Mouse (Mus musculus) midbrain, embryonic 12.5 days (tissue): ENCODE data around the gene Mrpl53. TPM values are rescaled to one million over a fixed set of nuclear protein-coding genes. Genes with fewer than 3 reads are reported as not detected.
"Not testable (repeated sequence)": the region's sequence is repeated elsewhere in the genome, so short reads cannot be mapped to it uniquely, and the experiment has no call there.

Source experiments
- ATAC-seq: fragments of 200-750 bp; cut with Nextera tagmentation; 2 replicates; pipeline ENCODE4 v1.8.0; 2017; ENCODE audit warnings: low read depth, moderate TSS enrichment, moderate library complexity; ENCODE audit not compliant: low FRiP score
- H3K27ac ChIP-seq: fragments of 300-500 bp; sonication (generic); replicated peaks from 2 replicates; pipeline ENCODE4 v1.5.1; 2016; ENCODE audit warnings: mild to moderate bottlenecking
- H3K27me3 ChIP-seq: fragments of 300-500 bp; sonication (generic); 2 replicates; pipeline ENCODE4 v1.6.1; 2016; ENCODE audit warnings: mild to moderate bottlenecking
- H3K36me3 ChIP-seq: fragments of 300-500 bp; sonication (generic); 2 replicates; pipeline ENCODE4 v1.6.1; 2016
- H3K4me1 ChIP-seq: fragments of 300-500 bp; sonication (generic); 2 replicates; pipeline ENCODE4 v1.6.1; 2016
- H3K4me2 ChIP-seq: fragments of 300-500 bp; sonication (generic); replicated peaks from 2 replicates; pipeline ENCODE4 v1.6.1; 2016; ENCODE audit warnings: mild to moderate bottlenecking, moderate library complexity
- H3K4me3 ChIP-seq: fragments of 300-500 bp; sonication (generic); 2 replicates; pipeline ENCODE4 v1.5.1; 2016; ENCODE audit warnings: mild to moderate bottlenecking
- H3K9ac ChIP-seq: fragments of 300-500 bp; sonication (generic); replicated peaks from 2 replicates; pipeline ENCODE4 v1.6.1; 2016; ENCODE audit warnings: mild to moderate bottlenecking, moderate library complexity
- H3K9me3 ChIP-seq: fragments of 300-500 bp; sonication (generic); 2 replicates; pipeline ENCODE4 v1.6.1; 2016; ENCODE audit warnings: mild to moderate bottlenecking
- WGBS: fragments of 180-500 bp; shearing (Covaris S2); methylation state at CpG from one replicate; pipeline ENCODE4 v1.1.7; 2016; 5-methylcytosine and 5-hydroxymethylcytosine counted together
- polyA plus RNA-seq: library from polyadenylated mRNA; unstranded; fragments of >200 nt; fragmentation: Nextera tagmentation; extraction: Ambion mirVana; gene quantifications from 2 replicates; pipeline ENCODE4 v1.2.1, GENCODE M21; 2016

Gene Mrpl53
- polyA plus RNA-seq, 1 experiment from 2014 or later: 122 TPM

DNA sequence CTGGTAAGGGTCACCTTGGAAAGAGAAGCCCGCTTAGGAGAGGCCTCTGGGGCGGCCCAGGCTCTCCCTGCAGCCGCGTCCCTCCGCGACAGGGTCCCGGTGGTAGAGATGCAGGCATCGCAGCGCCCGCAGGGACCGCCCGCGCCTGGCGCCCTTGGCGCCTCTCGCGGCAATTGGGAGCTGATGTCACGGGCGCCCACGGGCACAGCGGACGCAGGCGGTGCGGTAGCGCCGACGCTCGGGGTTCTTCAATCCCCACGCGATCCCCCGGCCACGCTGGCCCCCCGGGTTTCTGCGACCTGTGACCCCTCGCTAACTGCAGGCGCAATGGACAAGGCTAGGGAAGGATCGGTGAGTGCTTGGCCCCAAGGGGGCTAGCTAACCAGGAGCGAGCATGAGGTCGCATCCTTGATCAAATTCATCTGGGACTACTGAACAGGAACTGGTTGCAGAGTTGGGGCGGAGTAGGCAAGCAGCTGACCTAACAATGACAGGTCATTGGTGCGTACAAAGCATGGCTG, 33.4 kb downstream of the Mrpl53 start:
- Histone ChIP-seq H3K4me1 (peaks cover 33% of the 10 kb centered on the region), H3K27ac (no peak overlapping the region), H3K36me3 (peaks cover under 1% of the 10 kb centered on the region; the same call in 1 of the 2 replicates), H3K4me2 (peak overlapping the region; percentile 63), H3K9me3 (no peaks in the 10 kb centered on the region), H3K27me3 (peaks cover 23% of the 10 kb centered on the region), H3K4me3 (peak overlapping the region; percentile 37), H3K9ac (peak overlapping the region; percentile 70)
- no peak for ATAC-seq
- 2% methylated on average over 39 of the region's 41 CpGs for WGBS

DNA sequence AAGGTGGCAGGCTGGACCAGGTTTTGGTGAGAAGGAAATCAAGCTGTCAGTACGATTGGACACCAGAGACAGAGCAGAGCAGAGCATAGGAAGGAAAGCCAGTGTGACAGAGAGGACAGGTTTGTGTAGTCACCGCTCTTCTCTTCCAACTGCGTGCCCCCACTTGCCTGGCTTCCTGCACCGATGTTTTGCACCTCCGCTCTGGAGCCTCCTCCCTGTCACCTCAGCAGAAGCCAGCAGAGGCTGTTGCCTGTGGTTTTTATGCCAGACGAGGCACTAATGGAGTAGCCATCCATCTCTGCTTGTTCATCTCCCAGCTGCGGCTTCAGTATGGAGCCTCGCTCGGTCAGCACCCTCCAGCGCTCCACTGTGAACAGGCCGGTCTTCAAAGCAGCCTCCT, 34.0 kb downstream of the Mrpl53 start:
- no peak for ATAC-seq
- Histone ChIP-seq H3K4me3 (no peak overlapping the region), H3K4me2 (peak overlapping the region; percentile 63; the same call in 1 of the 2 replicates), H3K9me3 (no peaks in the 10 kb centered on the region), H3K27me3 (peaks cover 23% of the 10 kb centered on the region), H3K36me3 (peaks cover 6% of the 10 kb centered on the region; the same call in 1 of the 2 replicates), H3K9ac (peak overlapping the region; percentile 70; the same call in 1 of the 2 replicates), H3K4me1 (peaks cover 27% of the 10 kb centered on the region), H3K27ac (no peak overlapping the region)
- WGBS: 40% methylated on average over 11 of the region's 11 CpGs

DNA sequence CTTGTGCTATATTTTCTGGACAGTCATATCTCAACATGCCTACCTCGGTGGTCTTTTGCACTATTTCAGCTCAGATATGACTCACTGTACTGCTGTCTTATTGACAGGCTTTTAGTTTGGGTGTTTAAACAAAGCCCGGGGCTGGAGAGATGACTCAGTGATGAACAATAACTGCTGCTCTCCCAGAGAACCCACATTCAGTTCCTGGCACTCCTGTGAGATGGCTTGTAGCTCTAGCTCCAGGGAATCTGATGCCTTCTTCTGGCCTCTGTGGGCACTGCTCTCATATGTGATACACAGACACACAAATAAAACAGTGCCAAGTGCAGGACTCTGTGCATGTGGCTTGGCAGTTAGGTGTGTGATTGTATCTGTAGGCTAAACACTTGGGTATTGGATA, 36.4 kb downstream of the Mrpl53 start:
- Histone ChIP-seq H3K4me1 (peaks cover 12% of the 10 kb centered on the region), H3K9ac (no peak overlapping the region), H3K4me2 (no peak overlapping the region), H3K9me3 (no peaks in the 10 kb centered on the region), H3K36me3 (peaks cover 27% of the 10 kb centered on the region), H3K27ac (no peak overlapping the region), H3K4me3 (no peak overlapping the region), H3K27me3 (peaks cover 23% of the 10 kb centered on the region)
- WGBS: 90% methylated on average over 2 of the region's 2 CpGs
- no peak for ATAC-seq

DNA sequence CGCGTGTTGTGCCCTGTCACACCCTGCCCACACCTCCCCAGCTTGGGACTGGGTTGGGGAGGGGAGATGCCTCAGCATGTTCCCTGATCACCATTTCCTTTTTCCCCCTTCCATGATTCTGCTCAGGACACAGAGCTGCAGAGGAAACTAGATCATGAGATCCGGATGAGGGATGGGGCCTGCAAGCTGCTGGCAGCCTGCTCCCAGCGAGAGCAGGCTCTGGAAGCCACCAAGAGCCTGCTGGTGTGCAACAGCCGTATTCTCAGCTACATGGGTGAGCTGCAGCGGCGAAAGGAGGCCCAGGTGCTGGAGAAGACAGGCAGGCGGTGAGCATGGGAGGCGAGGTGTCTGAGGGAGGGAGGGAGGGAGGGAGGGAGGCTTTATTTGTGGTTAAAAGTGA, 37.0 kb downstream of the Mrpl53 start:
- H3K27ac ChIP-seq: no peak overlapping the region
- 73% methylated on average over 9 of the region's 9 CpGs for WGBS
- H3K4me3 ChIP-seq: no peak overlapping the region
- peaks cover 12% of the 10 kb centered on the region for H3K4me1 ChIP-seq
- no peak overlapping the region for H3K9ac ChIP-seq
- peaks cover 28% of the 10 kb centered on the region for H3K36me3 ChIP-seq
- no peak overlapping the region for H3K4me2 ChIP-seq
- peaks cover 21% of the 10 kb centered on the region for H3K27me3 ChIP-seq
- H3K9me3 ChIP-seq: no peaks in the 10 kb centered on the region
- ATAC-seq: no peak

DNA sequence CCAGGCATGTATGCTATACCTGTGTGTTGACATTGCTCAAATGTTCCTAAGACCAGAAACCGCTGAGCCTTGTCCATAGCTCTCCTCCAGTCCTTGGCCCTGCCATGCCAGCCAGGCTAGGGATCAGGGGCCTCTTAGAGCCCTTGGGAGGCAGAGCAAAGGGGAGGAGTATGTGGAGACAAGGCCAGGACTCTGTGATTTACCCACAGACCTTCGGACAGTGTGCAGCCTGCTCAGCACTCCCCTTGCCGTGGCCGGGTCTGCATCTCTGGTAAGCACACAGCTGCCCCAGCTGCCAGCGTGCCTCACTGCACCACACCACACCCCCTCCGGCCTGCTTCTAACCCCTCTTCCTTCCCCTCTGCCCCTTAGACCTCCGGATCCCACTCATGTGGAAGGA, 38.4 kb downstream of the Mrpl53 start:
- WGBS: 60% methylated on average over 7 of the region's 7 CpGs

DNA sequence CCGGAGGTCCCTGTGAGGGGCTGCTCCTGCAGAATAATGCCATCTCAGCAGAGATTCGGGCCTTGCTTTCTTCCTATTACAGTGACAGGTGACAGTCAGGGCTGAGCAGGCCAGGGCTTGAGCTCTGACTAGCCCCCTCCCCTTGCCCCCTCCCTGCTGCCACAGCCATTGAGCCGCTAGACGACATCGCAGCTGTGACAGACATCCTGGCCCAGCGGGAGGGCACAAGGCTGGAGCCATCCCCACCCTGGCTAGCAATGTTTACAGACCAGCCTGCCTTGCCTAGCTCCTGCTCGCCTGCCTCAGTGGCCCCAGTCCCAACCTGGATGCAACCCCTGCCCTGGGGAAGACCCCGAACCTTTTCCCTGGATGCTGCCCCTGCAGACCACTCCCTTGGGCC, 42.9 kb downstream of the Mrpl53 start:
- Histone ChIP-seq H3K4me2 (no peak overlapping the region), H3K36me3 (peaks cover 53% of the 10 kb centered on the region), H3K9ac (0 out of 2 replicates have a peak overlapping the region, but pooled peaks have one; percentile 11), H3K27me3 (no peaks in the 10 kb centered on the region), H3K4me3 (no peak overlapping the region), H3K9me3 (no peaks in the 10 kb centered on the region), H3K27ac (no peak overlapping the region), H3K4me1 (peaks cover 34% of the 10 kb centered on the region)
- ATAC-seq: no peak
- WGBS: 24% methylated on average over 8 of the region's 8 CpGs

More for the DNA sequence above, 38.4 kb downstream of the Mrpl53 start:
- H3K4me1 ChIP-seq: peaks cover 13% of the 10 kb centered on the region
- ATAC-seq: no peak
- peaks cover 37% of the 10 kb centered on the region for H3K36me3 ChIP-seq
- no peak overlapping the region for H3K4me3 ChIP-seq
- H3K27me3 ChIP-seq: peaks cover 6% of the 10 kb centered on the region; the same call in 1 of the 2 replicates
- H3K4me2 ChIP-seq: no peak overlapping the region
- no peaks in the 10 kb centered on the region for H3K9me3 ChIP-seq
- no peak overlapping the region for H3K9ac ChIP-seq
- H3K27ac ChIP-seq: no peak overlapping the region

DNA sequence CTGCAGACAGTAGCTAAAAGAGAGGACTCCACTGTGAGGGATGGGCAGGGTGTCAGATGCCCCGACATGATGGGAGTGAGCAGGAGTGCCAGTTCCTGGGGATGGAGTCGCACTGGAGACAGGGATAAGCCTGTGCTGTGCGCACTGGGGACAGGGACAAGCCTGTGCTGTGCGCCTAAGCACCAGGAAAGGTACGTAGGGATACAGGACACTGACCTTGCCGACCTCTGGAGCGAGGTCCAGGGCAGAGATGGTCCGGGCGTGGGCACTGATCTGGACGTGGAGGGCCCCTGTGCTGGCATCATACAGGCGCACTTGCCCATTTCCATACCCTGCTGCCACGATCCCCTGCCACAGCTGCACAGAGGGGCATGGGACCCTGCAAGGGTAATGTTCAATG, 44.2 kb downstream of the Mrpl53 start:
- Histone ChIP-seq H3K4me1 (peaks cover 34% of the 10 kb centered on the region), H3K36me3 (peaks cover 45% of the 10 kb centered on the region), H3K9me3 (no peaks in the 10 kb centered on the region), H3K27ac (no peak overlapping the region), H3K4me3 (no peak overlapping the region), H3K4me2 (no peak overlapping the region), H3K9ac (no peak overlapping the region), H3K27me3 (peaks cover 3% of the 10 kb centered on the region; the same call in 1 of the 2 replicates)
- ATAC-seq: no peak
- WGBS: 87% methylated on average over 12 of the region's 12 CpGs

DNA sequence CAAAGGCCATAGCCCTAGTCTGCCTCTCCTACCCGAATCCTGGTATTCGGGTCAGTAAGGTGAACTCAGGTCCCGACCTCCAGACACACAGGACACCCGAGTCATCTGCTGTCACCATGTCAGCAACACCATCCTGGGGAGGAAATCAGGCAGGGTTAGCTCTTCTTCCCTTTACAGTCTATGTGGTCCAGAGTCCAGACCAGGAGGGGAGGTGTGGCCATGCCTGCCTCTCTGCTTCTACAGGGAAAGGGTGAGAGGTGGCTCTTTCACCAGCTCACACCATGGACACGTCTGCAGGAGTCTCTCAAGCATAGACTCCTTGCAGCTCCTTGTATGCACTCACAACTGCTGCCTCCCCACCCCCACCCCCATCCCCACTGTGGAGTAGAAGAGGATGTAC, 44.6 kb downstream of the Mrpl53 start:
- Histone ChIP-seq H3K9ac (no peak overlapping the region), H3K27me3 (peaks cover 3% of the 10 kb centered on the region; the same call in 1 of the 2 replicates), H3K4me1 (peaks cover 34% of the 10 kb centered on the region), H3K4me2 (no peak overlapping the region), H3K9me3 (no peaks in the 10 kb centered on the region), H3K27ac (no peak overlapping the region), H3K4me3 (no peak overlapping the region), H3K36me3 (peaks cover 42% of the 10 kb centered on the region)
- ATAC-seq: no peak
- 87% methylated on average over 5 of the region's 5 CpGs for WGBS

DNA sequence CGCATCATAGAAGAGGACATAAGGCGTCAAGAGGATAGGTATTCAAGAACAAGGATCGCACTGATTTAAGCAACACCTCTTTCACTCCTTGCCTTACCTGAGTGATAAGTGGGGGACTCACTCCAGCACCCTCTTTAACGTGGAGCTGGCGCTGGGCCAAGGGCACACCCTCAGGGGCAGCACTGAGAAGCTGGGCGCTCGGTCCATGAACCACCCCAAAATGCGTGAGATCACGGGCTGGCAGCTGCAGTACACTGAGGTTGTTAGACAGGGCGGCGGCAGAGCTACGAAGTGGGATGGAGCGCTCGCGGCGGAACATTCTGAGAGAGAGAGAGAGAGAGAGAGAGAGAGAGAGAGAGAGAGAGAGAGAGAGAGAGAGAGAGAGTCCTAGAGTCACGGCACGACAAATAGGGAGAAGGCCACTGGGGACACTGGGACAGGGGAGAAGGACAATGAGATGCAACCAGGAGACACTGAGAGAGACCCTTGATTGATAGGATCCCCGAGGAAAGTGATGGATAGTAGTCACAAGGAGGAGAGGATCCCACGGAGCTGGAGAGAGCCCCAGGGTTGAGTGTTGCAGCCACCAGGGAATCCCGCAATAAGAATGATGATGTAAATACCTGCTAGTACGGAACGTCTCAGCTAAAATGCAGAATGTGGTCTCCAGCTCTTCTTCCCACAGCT, 46.9 kb downstream of the Mrpl53 start:
- no peaks in the 10 kb centered on the region for H3K9me3 ChIP-seq
- peak overlapping the region; percentile 78 for H3K4me2 ChIP-seq
- peaks cover 13% of the 10 kb centered on the region for H3K27me3 ChIP-seq
- peak overlapping the region; percentile 66 for H3K9ac ChIP-seq
- H3K27ac ChIP-seq: 0 out of 2 replicates have a peak overlapping the region, but pooled peaks have one; percentile 12
- H3K4me1 ChIP-seq: peaks cover 34% of the 10 kb centered on the region
- 7% methylated on average over 23 of the region's 23 CpGs for WGBS
- H3K4me3 ChIP-seq: peak overlapping the region; percentile 56
- ATAC-seq: peak; percentile 57
- H3K36me3 ChIP-seq: peaks cover 25% of the 10 kb centered on the region

DNA sequence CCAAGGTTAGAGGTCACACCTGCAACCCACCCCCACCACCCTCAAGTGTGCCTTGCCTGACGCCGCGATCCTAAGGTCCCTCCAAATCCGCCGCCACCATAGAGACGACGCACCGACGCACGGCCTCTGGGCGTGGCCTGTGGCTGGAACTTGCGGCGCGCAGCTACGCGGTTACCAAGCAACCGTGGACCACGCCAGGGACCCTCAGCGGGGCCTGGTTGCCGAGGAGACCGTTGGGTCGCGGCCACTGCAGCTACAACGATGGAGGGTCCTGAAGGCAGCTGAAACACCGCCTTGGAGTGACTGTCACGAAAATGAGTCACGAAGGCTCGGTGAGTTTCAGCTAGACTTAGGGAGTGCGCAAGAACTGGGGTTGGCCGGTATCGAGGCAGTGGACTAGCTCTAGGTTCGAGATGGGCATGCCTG, 47.4 kb downstream of the Mrpl53 start, which contains the start of the genes Wdr54 and 1700003E16Rik:
Gene Wdr54, minus strand, starts transcription at position 139 of the 426 bp plus-strand sequence.
Gene 1700003E16Rik, plus strand, starts transcription at position 146 of the 426 bp plus-strand sequence.
- Histone ChIP-seq H3K27me3 (peaks cover 19% of the 10 kb centered on the region), H3K9me3 (no peaks in the 10 kb centered on the region), H3K9ac (peak within 1 kb of the TSS; percentile 66), H3K36me3 (peaks cover 25% of the 10 kb centered on the region), H3K4me3 (peak within 1 kb of the TSS; percentile 56), H3K4me2 (peak within 1 kb of the TSS; percentile 78), H3K27ac (0 out of 2 replicates have a peak within 1 kb of the TSS, but pooled peaks have one; percentile 12), H3K4me1 (peaks cover 34% of the 10 kb centered on the region)
- ATAC-seq: peak; percentile 95
- under 1% methylated on average over 32 of the region's 32 CpGs for WGBS

DNA sequence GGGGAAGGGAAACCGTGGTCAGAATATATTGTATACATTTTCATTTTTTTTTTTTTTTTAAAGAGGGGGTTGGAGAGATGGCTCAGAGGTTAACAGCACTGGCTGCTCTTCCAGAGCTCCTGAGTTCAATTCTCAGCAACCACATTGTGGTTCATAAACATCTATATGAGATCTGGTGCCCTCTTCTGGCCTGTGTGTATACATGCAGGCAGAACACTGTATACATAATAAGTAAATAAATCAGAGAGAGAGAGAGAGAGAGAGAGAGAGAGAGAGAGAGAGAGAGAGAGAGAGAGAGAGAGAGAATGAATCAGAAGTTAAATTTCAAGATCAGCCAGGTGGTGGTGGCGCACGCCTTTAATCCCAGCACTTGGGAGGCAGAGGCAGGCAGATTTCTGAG, 50.6 kb downstream of the Mrpl53 start:
- H3K4me2 ChIP-seq, H3K36me3 ChIP-seq, H3K9ac ChIP-seq, H3K9me3 ChIP-seq, H3K27ac ChIP-seq, H3K4me3 ChIP-seq, ATAC-seq: not testable (repeated sequence)
- WGBS: 31% methylated on average over 3 of the region's 3 CpGs
- H3K27me3 ChIP-seq: peaks cover 42% of the 10 kb centered on the region
- H3K4me1 ChIP-seq: peaks cover 32% of the 10 kb centered on the region
